Mouse (Mus musculus): ENCODE results near the gene Crebl2.

The Crebl2 gene

GRCm38 (mm10) chr6:134829786-134830700, at the start of gene Crebl2:
TSS of gene Crebl2 (plus strand) at chr6:134830154.
- DNase-seq (ENCODE audit: low spot score) = peak; percentile 100

- DNase-seq (ENCODE audit: low spot score) = no peak
Measured at GRCm38 (mm10) chr6:134781494-134781913, 48.5 kb upstream of the Crebl2 start.

GRCm38 (mm10) chr6:134782900-134783299, 47.1 kb upstream of the Crebl2 start:
- DNase-seq (ENCODE audit: low spot score) = no peak

GRCm38 (mm10) chr6:134786426-134786825, 43.5 kb upstream of the Crebl2 start:
- no peak for DNase-seq (ENCODE audit: low spot score)

GRCm38 (mm10) chr6:134789100-134789499, 40.9 kb upstream of the Crebl2 start:
- no peak for DNase-seq (ENCODE audit: low spot score)

GRCm38 (mm10) chr6:134791251-134792118, 38.5 kb upstream of the Crebl2 start:
- peak; percentile 22 for DNase-seq (ENCODE audit: low spot score)

GRCm38 (mm10) chr6:134792141-134793045, 37.6 kb upstream of the Crebl2 start, which contains the start of gene Dusp16:
TSS of gene Dusp16 (minus strand) at chr6:134792625.
- peak; percentile 91 for DNase-seq (ENCODE audit: low spot score)

- peak; percentile 9 for DNase-seq (ENCODE audit: low spot score)
Measured at GRCm38 (mm10) chr6:134793046-134793806, 36.7 kb upstream of the Crebl2 start.

- peak; percentile 82 for DNase-seq (ENCODE audit: low spot score)
Measured at GRCm38 (mm10) chr6:134793911-134794520, 35.9 kb upstream of the Crebl2 start.

- no peak for DNase-seq (ENCODE audit: low spot score)
Measured at GRCm38 (mm10) chr6:134796297-134796696, 33.7 kb upstream of the Crebl2 start.

GRCm38 (mm10) chr6:134801483-134801882, 28.5 kb upstream of the Crebl2 start:
- DNase-seq (ENCODE audit: low spot score) = no peak

GRCm38 (mm10) chr6:134802641-134803043, 27.3 kb upstream of the Crebl2 start:
- no peak for DNase-seq (ENCODE audit: low spot score)

- DNase-seq (ENCODE audit: low spot score) = no peak
Measured at GRCm38 (mm10) chr6:134804736-134805277, 25.1 kb upstream of the Crebl2 start.

GRCm38 (mm10) chr6:134806130-134806529, 23.8 kb upstream of the Crebl2 start:
- no peak for DNase-seq (ENCODE audit: low spot score)

GRCm38 (mm10) chr6:134807091-134807490, 22.9 kb upstream of the Crebl2 start:
- no peak for DNase-seq (ENCODE audit: low spot score)

- no peak for DNase-seq (ENCODE audit: low spot score)
Measured at GRCm38 (mm10) chr6:134807794-134808193, 22.2 kb upstream of the Crebl2 start.

GRCm38 (mm10) chr6:134813066-134813465, 16.9 kb upstream of the Crebl2 start:
- no peak for DNase-seq (ENCODE audit: low spot score)

GRCm38 (mm10) chr6:134817051-134817928, 12.7 kb upstream of the Crebl2 start:
- no peak for DNase-seq (ENCODE audit: low spot score)

GRCm38 (mm10) chr6:134819741-134820140, 10.2 kb upstream of the Crebl2 start:
- DNase-seq (ENCODE audit: low spot score) = no peak
